Mouse (Mus musculus): ENCODE results near the gene Dhx32.

DNA sequence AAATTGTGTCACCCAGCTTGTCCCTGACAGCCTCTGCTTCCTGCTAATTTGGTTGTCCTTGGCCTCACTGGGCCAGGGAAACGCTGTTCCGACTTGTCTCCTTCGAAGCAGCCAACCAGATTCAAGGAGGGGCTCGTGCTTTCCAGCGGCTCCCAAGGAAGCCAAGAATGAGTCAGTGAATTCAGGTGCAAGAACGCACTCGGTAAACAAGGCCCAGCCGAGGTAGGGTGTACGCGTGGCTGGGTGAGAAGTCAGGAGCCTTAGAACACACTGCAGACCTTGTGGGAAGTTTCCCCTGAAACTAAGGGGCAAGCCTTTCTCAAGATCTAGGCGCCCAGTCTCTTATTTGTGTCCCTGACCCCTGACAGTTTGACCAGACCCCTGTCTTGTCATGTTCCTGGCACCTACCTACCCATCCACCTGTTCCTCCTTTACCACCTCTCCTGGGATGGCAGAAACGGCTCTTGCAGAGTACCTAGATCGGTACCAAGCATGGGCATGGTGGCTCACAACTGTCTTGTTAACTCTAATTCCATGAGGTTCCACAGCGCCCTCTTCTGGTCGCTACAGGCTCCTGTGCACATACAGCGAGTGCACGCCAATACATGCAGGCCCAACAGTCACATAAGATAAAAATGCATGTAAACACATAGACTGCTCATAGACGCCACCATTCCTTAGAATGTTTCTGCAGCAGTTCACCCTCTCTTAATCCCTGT lies at the start of gene Dhx32:
- TF ChIP-seq GATA1 (IDR thresholded peaks at IDR 0.05; ENCODE audit: borderline replicate concordance, low read length) = no peak
- no peak for TF ChIP-seq FLI1 (IDR thresholded peaks at IDR 0.05; ENCODE audit: low read length)
